Mouse (Mus musculus): ENCODE measurements around the gene Il6. TPM values are rescaled to one million over a fixed set of nuclear protein-coding genes. Genes with fewer than 3 reads are reported as not detected.
"Not testable (repeated sequence)": the region's sequence is repeated elsewhere in the genome, so short reads cannot be mapped to it uniquely, and the experiment has no call there.

The Il6 gene
- total RNA-seq (2021), result not detected

DNA sequence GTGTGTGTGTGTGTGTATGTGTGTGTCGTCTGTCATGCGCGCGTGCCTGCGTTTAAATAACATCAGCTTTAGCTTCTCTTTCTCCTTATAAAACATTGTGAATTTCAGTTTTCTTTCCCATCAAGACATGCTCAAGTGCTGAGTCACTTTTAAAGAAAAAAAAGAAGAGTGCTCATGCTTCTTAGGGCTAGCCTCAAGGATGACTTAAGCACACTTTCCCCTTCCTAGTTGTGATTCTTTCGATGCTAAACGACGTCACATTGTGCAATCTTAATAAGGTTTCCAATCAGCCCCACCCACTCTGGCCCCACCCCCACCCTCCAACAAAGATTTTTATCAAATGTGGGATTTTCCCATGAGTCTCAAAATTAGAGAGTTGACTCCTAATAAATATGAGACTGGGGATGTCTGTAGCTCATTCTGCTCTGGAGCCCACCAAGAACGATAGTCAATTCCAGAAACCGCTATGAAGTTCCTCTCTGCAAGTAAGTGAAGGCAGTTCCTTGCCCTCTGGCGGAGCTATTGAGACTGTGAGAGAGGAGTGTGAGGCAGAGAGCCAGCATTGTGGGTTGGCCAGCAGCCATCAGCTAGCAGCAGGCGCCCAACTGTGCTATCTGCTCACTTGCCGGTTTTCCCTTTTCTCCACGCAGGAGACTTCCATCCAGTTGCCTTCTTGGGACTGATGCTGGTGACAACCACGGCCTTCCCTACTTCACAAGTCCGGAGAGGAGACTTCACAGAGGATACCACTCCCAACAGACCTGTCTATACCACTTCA, at the start of gene Il6:
Gene Il6, plus strand, starts transcription at position 389 of the 778 bp plus-strand sequence.
- peak; percentile 92 for DNase-seq
- intact Hi-C loops (cut with DNase I), result no loop called here

DNA sequence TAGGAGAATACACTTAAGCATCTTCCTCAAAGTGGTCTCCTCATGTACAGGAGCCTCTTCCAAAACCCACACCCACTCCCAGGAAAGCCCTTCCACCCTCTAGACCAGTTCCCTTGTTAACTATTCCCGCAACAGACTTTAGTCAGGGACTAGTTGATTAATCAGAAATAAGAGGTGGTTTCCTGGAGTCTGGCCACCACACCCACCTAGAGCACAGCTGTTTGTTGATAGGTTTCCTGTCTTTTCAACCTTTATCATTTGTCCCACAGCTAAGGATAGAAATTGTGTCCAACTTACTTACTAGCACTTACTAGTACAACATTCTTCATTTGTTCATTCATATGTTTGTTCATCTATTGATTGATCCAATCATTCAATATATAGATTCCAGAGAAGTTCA, 49.4 kb upstream of the Il6 start:
- intact Hi-C loops (cut with DNase I), result no loop called here
- no peak for DNase-seq

DNA sequence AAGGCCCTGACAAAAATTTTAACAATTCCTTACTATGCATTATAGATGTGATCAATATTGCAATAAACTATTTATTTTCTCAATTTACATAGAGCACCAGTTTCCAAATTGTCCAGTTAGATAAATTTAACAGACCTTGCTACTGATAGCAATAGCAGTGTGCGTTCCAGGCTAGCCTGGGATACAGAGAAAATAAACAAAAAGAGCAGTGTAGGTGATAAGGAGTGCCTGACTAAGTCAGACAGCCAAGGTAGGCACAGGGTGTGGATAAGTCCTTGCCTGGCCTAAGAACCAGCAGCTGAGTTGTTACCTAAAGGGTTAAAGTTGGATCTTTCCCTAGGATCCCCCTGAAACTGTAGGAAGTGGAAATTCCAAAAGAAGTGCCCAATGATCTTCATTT, 42.7 kb upstream of the Il6 start:
- intact Hi-C loops (cut with DNase I), result no loop called here
- no peak for DNase-seq

DNA sequence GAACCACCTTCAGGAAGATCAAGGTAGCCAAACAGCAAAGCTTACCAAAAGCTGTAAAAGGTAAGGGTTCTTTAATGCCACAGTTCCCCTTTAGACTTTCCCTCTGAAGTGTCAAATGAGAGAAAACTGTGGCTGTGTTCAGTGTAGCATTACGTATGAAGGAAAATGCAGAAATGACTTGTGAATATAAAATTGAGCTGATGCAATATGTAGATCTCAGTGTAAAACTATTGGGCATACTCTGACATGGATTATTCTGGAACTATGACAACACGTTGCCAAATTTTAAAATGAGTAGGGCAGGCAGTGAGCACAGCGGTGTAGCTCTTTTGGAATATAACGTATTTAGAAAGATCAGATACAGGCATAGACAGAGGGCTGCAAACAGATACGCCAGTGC, 40.1 kb upstream of the Il6 start:
- intact Hi-C loops (cut with DNase I), result no loop called here

DNA sequence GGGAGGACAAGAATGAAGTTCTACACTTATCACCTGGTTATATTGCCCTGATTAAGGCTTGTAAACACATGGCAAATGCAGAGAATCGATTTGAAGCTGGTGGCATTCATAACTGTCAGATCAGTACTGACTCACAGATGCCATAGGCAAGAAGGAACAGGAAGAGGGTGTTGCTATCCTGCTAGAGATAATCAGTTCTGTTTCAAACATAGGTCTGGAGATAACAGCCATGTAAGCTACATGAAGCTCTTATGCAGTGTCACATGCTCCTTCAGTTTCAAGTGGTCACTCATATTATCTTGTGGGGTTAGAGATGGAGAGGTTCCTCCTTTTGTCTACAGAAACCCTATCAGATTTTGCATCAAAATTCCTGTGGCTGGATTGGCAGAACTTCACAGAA, 39.4 kb upstream of the Il6 start:
- intact Hi-C loops (cut with DNase I), result no loop called here
- DNase-seq, result no peak

More for the DNA sequence above, 40.1 kb upstream of the Il6 start:
- DNase-seq, result no peak

DNA sequence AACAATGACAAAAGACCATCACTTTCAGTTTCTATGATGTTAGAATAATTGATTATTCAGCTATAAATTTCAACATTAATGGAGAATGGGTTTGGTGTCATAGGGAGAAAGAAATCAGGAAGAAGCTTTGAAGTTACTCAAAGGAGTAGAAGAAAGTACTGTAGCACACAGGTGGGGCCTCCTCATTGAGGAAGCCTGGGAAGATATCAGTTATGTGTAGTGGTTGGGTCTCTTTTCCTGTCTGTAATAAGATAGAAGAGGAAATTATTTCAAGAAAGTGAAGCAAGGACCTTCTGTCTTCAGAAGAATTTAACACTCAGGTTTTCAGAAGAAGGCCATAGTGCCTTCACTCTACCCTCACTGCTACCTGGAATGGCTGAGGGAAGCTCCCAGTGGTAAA, 38.8 kb upstream of the Il6 start:
- intact Hi-C loops (cut with DNase I), result no loop called here

DNA sequence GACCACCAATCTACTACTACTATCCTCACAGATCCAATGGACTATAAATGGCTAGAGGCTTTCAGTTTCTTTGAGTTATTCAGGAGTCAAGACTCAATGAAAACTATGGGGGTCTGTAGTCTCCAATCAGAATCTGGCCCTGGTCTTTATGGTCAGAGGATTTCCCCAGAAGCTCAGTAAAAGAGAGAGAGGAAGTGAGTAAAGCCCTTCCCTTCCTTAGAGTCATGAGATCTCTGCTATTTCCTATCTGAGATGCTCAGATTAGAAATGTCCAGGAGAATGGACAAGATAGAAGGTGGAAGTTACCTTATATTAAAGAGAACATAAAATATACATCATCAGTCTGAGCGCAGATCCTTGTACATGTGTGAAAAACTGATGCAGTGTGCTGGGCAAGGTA, 19.3 kb upstream of the Il6 start:
- intact Hi-C loops (cut with DNase I), result no loop called here
- DNase-seq, result no peak

More for the DNA sequence above, 38.8 kb upstream of the Il6 start:
- no peak for DNase-seq

DNA sequence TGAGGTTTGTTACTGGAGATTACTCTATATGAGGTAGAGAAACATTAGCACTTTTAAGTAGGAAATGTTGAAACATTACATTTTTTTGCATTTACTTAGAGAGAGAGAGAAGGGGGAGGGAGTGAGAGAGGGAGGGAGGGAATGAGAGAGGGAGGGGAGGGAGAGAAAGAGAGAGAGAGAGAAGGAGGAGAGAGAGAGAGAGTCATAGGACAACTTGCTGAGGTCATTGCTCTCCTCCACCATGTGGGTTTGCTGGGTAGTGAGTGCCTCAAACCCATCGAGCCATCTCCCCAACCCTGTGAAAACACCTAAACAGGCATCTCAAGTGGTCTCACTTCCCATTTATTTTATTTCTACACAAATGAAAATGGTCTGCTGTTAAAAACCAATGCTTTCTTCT, 18.6 kb upstream of the Il6 start:
- intact Hi-C loops (cut with DNase I), result no loop called here
- no peak for DNase-seq

DNA sequence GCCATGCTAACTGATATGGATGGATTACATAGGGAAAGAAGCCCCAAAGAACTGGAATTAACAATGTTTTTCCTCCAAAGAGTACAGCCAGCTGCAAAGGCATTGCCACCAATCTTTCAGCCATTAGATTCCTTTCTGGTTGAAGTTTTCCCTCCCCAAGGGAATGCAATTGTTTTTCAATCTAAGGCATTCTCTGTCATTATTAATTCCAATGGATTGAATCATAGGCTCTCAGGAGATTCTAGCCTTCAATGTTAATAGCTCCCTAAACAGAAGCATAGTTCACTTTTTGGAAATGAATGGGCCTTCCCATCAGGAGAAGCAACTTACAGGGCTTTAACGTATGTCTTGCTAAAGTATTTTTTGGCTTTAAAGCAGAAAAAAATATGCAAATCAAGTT, 15.6 kb upstream of the Il6 start:
- intact Hi-C loops (cut with DNase I), result no loop called here
- no peak for DNase-seq

DNA sequence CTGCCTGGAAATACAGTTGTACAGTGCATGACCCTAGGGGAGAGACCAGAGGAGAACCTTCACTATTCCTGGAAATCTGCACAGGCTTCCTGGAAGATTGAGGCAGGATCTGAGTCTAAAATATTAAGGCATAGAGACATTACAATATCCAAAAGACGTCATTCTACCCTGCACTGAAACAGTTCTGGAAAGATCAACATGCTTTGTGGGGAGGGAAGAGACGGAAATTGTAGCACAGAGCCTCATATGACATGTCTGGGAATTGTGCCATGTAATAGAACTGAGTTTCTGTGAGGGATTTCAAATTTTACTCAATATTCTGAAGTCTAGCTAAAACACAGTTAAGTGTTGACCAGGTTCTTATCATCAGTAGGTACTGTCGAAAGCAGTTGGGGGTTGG, 12.0 kb upstream of the Il6 start:
- no peak for DNase-seq
- intact Hi-C loops (cut with DNase I), result no loop called here

DNA sequence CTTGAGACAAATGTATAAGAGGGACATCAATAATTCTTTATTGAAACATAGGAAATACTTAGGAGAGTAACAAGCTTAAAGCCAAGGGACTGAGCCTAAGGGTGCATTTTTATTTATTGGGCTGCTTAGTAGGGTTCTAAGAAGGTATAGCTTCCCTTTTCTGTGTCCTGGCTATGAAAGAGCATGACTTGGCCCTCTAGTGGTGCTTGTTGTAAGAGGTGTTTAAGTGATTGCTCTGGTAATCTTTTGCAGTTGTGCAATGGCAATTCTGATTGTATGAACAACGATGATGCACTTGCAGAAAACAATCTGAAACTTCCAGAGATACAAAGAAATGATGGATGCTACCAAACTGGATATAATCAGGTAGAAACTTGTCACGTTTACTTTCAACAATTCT, 1.7 kb downstream of the Il6 start:
- intact Hi-C loops (cut with DNase I), result no loop called here
- peak; percentile 3 for DNase-seq

DNA sequence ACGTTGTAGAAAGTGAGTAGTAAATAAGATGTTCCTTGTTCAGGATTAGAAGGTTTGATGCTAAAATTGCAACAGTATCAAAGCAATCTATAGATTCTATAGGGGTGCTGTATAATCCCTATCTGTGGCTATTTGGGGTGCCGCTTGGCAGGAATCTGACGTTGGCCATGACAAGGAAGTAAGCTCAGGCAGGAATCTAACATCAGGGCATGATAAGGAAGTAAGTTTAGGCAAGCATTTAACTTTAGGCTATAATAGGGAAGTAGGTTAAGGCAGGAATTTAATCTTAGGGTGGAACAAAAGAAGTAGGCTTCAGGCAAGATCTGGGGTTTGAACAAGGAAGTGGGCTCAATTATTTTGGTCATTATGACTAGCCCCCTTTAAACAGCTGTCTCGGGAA, 22.9 kb downstream of the Il6 start:
- intact Hi-C loops (cut with DNase I); DNase-seq: not testable (repeated sequence)

DNA sequence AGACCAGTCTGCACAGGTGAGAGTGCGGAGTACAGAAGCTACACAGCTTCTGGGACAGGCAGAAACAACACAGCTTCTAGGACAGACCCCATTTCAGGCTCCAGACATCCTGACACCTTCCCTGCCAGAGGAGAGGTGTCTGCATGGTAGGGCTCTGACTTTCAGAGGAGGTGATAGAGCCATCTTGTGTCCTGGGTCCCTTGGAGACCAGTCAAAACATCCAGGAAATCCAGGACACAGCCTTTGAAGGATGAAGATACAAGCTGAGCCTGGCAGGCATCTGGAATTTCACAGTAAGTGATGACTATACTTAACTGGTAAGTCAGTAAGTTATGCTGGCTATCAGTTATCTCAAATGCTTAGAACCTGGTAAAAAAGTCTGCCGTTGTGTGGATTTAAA, 24.2 kb downstream of the Il6 start:
- intact Hi-C loops (cut with DNase I); DNase-seq: not testable (repeated sequence)

DNA sequence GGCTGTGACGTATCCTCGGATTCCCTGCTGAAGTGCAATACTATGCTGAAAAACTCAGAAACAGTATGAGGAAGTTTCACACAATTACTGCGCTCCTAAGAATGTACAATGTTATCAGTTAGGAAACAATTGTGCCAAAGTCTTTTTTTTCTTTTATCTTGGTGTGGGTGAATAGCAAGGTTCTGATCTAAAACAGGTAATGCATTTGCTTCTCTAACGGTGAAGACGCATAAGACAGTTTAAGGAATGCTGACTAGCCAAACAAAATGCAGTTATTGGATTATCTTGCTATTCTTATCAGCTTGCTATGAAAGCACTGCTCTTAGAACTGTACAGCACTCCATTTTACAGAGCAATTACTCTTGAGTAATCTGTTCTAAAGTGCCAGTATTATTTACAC, 26.4 kb downstream of the Il6 start:
- intact Hi-C loops (cut with DNase I); DNase-seq: not testable (repeated sequence)

DNA sequence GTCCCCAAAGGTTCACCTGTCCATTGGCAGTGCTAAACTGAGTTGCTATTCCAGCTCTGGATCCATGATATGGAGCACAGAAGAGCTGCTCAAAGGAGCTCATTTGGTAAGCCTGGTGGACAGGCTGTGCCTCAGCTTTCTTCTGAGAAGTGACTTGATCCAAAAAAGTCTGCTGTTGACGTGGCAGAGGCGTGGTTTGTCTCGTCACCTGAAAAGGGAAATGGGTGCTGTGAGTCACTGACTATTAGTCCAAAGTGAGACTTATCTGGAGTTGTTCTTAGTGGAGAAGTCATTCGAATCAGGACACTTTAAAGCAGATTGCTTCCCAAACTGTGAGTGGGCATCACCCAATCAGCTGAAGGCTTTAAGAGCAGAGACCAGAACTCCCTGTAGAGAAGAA, 26.9 kb downstream of the Il6 start:
- intact Hi-C loops (cut with DNase I); DNase-seq: not testable (repeated sequence)

DNA sequence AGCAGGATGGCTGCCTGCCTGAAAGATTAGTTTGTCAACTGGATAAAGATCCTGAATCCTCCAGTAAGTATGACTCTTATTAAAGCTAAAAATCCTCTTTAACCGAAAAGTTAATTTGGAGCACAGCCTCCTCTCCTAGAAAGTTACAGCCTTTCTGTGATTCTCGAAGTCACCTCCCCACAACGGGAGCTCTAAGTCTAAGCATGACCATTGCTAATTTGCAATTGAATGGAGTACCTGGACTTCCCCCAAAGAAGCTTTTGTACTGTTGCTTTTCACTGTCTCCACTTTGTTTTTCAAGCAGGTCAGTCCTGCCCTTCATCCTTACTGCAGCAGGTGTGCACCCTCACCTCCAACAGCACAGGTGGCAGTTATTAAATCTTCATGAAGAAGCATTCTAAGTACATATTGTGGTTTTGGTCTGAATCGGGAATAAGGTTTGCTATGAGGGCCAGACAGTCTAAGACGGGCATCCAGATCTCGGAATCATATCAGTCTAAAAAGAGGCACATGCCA, 45.4 kb downstream of the Il6 start:
- DNase-seq, result no peak
- intact Hi-C loops (cut with DNase I), result no loop called here

DNA sequence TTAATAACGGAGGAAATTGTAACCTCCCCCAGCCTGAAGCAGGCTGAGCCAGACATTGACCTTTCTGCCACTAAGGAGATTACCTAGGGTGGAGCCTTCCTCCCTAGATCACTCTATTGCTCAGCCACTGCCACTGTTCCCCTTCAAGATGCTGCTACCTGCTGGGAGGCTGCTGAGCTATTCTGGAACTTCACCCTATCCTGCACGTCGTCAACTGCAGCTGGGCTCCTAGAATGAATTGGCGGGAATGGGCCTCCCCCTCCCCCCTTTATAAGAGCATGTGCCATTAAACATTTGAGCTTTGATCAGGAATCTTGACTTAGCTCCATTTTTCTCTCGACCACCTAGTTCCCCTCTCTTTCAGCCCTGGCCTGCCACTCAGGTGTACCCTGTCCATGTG, 46.7 kb downstream of the Il6 start:
- intact Hi-C loops (cut with DNase I); DNase-seq: not testable (repeated sequence)

DNA sequence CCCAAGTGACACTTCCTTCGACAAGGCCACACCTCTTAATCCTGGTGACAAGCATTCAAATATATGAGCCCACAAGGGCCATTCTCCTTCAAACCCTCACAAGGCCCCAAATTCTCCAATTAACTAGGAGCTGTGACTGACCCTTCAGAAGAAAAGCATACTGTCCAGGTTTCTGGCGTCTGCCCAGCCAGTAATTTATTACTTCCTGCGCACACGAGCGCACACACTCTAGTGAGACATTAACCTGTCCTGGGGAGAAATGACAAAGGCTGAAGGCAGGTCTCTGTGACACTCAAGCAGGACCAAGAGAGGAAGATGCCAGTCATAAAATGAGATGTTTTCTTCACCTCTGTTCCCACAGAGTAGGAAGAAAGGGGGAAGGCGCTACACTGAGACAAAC, 54.8 kb downstream of the Il6 start:
- intact Hi-C loops (cut with DNase I), result no loop called here
- no peak for DNase-seq

Other genes with a start within 250 kb of the Il6 start
- 10 to 100 TPM; 14.9 to 15.9 TPM for gene Tyms, start 60.5 kb downstream of the Il6 start, total RNA-seq (2021)
- 10 to 100 TPM; 10.3 to 10.8 TPM for gene Garem2, start 92.0 kb downstream of the Il6 start, total RNA-seq (2021)
- 1 to 10 TPM; 1.6 to 2.6 TPM for gene 3110082J24Rik, start 93.0 kb downstream of the Il6 start, total RNA-seq (2021)
- 10 to 100 TPM; 58.6 to 61.6 TPM for gene Hadha, start 142.0 kb downstream of the Il6 start, total RNA-seq (2021)
- gene Hadhb, start 142.1 kb downstream of the Il6 start, total RNA-seq (2021), result 10 to 100 TPM; 42.2 to 44.9 TPM
- gene Adgrf3, start 192.6 kb downstream of the Il6 start, total RNA-seq (2021), result not detected
- 10 to 100 TPM; 67.2 to 78.6 TPM for gene Selenoi, start 219.5 kb downstream of the Il6 start, total RNA-seq (2021)

Measured in left cerebral cortex, postnatal 4 days (tissue).